Mouse (Mus musculus): ENCODE results near the gene Ralbp1. TPM values are rescaled to one million over a fixed set of nuclear protein-coding genes. Genes with fewer than 3 reads are reported as not detected.

Ralbp1 gene
- polyA plus RNA-seq, 1 experiment from 2014 or later = 95.3 TPM

DNA sequence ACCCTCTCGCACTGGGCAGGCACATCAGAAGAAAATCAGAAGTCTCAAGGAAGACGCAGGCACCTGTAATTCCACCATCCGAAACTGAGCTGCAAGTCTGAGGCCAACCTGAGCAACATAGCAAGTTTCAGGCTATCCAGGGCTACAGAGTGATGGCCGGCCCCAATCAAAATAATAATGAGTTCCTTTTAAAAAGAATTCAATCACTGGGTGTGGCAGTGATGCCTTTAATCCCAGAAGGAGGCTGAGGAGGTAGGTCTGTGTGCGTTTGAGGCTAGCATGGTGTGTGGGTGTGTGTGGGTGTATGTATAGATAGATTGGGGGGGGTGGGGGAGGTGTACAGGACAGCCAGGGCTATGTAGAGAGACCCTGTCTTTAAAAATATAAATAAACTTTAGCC is 17.6 kb downstream of the Ralbp1 start:
- H3K9ac ChIP-seq = no peak overlapping the region
- no peak for ATAC-seq (ENCODE audit: insufficient read depth, low FRiP score, low read depth)

DNA sequence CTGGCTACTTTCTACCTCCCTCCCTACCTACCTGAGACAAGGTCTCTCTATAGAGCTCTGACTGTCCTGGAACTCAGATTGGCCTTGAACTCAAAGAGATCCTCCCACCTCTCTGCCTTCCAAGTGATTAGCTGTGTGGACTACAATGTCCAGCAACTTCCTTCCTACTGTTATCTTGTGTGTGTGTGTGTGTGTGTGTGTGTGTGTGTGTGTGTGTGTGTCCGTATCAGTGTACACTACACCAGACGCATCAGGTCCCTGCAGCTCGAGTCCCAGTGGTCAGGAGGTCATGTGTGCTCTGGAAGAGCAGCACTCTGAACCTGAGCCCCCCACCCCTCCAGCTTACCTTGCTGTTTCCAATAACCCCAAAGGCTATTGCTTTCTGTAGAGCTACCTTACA is 19.4 kb downstream of the Ralbp1 start:
- Histone ChIP-seq H3K4me3 (replicated peaks) (no peak overlapping the region), H3K4me2 (no peak overlapping the region), H3K27ac (no peak overlapping the region), H3K27me3 (replicated peaks) (no peaks in the 10 kb centered on the region), H3K36me3 (peaks cover 12% of the 10 kb centered on the region; the same call in 1 of the 2 replicates), H3K4me1 (peaks cover 3% of the 10 kb centered on the region; the same call in 1 of the 2 replicates), H3K9ac (no peak overlapping the region), H3K9me3 (no peaks in the 10 kb centered on the region)
- ATAC-seq (ENCODE audit: insufficient read depth, low FRiP score, low read depth) = no peak
- 50% methylated on average over 3 of the region's 3 CpGs for WGBS

More for the DNA sequence above, 17.6 kb downstream of the Ralbp1 start:
- H3K36me3 ChIP-seq = peaks cover 12% of the 10 kb centered on the region; the same call in 1 of the 2 replicates
- peaks cover 13% of the 10 kb centered on the region; the same call in 1 of the 2 replicates for H3K4me1 ChIP-seq
- no peak overlapping the region for H3K4me3 ChIP-seq (replicated peaks)
- whole genome bisulfite sequencing = 85% methylated on average over 5 of the region's 5 CpGs
- H3K27me3 ChIP-seq (replicated peaks) = no peaks in the 10 kb centered on the region
- no peak overlapping the region for H3K27ac ChIP-seq
- H3K9me3 ChIP-seq = no peaks in the 10 kb centered on the region
- no peak overlapping the region for H3K4me2 ChIP-seq

DNA sequence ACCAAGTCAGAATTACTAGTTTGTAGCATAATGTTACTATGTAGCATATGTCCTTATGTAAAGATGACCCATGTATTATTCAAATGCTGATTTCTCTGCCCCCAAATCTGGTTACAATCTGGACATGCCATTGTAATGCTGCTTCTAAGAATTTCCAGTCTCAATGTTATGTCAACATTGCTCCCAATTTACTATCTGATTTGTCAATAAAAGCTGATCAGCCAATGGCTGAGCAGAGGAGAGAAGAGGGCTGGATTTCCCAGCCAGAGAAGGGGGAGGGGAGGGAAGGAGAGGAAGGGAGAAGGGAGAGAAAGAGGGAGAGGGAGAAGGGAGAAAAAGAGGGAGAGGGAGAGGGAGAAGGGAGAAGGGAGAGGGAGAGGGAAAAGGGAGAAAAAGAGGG is 20.3 kb downstream of the Ralbp1 start:
- no peaks in the 10 kb centered on the region for H3K27me3 ChIP-seq (replicated peaks)
- peaks cover 12% of the 10 kb centered on the region; the same call in 1 of the 2 replicates for H3K36me3 ChIP-seq

DNA sequence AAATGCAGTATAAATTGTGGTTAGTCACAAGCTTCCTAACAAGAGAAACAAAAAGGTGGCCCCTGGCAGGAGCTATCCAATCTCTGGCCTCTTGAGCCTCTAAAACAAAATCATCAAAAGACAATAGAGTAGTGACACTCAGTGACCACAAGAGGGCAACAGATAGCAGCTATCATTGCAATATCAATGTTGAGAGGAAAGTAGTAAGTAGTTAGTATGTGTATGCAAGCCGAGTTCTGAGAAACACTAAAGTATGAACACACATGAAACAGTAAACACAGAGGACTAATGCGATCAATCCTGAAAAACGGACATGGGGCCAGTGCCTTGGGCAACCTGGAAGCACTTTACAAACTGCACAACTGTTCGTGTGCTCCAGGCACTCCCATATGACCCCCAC is 20.9 kb downstream of the Ralbp1 start:
- Histone ChIP-seq H3K4me1 (peaks cover 3% of the 10 kb centered on the region; the same call in 1 of the 2 replicates), H3K9me3 (no peaks in the 10 kb centered on the region), H3K27ac (no peak overlapping the region), H3K4me3 (replicated peaks) (no peak overlapping the region), H3K9ac (no peak overlapping the region), H3K4me2 (no peak overlapping the region), H3K27me3 (replicated peaks) (no peaks in the 10 kb centered on the region), H3K36me3 (peaks cover 12% of the 10 kb centered on the region; the same call in 1 of the 2 replicates)
- WGBS = 29% methylated on average over 4 of the region's 4 CpGs
- no peak for ATAC-seq (ENCODE audit: insufficient read depth, low FRiP score, low read depth)

More for the DNA sequence above, 20.3 kb downstream of the Ralbp1 start:
- ATAC-seq (ENCODE audit: insufficient read depth, low FRiP score, low read depth) = no peak
- Histone ChIP-seq H3K27ac (no peak overlapping the region), H3K4me2 (no peak overlapping the region), H3K4me3 (replicated peaks) (no peak overlapping the region), H3K9me3 (no peaks in the 10 kb centered on the region), H3K9ac (no peak overlapping the region), H3K4me1 (peaks cover 3% of the 10 kb centered on the region; the same call in 1 of the 2 replicates)

DNA sequence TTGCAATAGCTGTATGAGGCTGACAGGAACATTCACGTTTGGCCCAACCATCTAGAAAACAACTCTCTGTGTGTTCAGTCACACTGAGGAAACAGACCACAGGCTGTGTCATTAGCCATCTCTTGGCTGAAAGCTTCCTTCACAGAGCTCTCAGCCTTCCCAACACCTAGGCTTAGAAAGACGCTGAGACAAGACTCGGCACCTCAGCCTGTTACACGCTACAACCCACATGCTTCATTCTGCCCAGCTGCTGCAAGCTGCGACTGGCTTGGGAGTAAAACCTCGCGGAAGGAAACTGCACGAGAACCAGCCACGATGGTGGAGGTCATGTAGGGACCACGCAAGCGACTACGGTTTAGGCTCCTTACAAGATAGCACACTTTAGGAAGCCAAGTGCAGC is 21.8 kb downstream of the Ralbp1 start:
- no peak overlapping the region for H3K4me2 ChIP-seq
- H3K27ac ChIP-seq = no peak overlapping the region
- ATAC-seq (ENCODE audit: insufficient read depth, low FRiP score, low read depth) = no peak
- H3K36me3 ChIP-seq = peaks cover 17% of the 10 kb centered on the region; the same call in 1 of the 2 replicates
- no peaks in the 10 kb centered on the region for H3K27me3 ChIP-seq (replicated peaks)
- H3K4me1 ChIP-seq = peaks cover 3% of the 10 kb centered on the region; the same call in 1 of the 2 replicates
- H3K9me3 ChIP-seq = no peaks in the 10 kb centered on the region
- no peak overlapping the region for H3K4me3 ChIP-seq (replicated peaks)
- no peak overlapping the region for H3K9ac ChIP-seq
- WGBS = 93% methylated on average over 12 of the region's 12 CpGs

DNA sequence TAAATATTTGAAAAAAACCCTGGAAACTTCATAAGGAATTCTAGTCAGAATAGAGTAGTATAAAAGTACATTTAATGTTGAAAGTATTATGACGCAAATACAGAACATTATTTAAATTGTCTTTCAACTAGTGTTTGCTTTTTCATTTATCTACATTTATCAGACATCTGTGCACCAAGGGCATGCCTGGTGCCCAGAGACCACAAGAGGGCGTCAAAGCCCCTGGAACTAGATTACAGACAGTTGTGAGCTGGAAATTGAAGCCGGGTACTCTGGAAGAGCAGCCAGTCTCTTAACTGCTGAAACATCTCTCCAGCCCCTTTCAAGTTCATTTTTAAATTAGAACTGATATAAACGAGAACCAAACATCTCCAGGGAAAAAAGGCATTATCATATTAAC is 23.0 kb downstream of the Ralbp1 start:
- no peak for ATAC-seq (ENCODE audit: insufficient read depth, low FRiP score, low read depth)
- H3K4me1 ChIP-seq = peaks cover 3% of the 10 kb centered on the region; the same call in 1 of the 2 replicates
- H3K4me3 ChIP-seq (replicated peaks) = no peak overlapping the region
- 51% methylated on average over 4 of the region's 4 CpGs for WGBS
- H3K27ac ChIP-seq = no peak overlapping the region
- H3K4me2 ChIP-seq = no peak overlapping the region
- H3K9me3 ChIP-seq = no peaks in the 10 kb centered on the region
- peaks cover 24% of the 10 kb centered on the region for H3K36me3 ChIP-seq
- H3K9ac ChIP-seq = no peak overlapping the region
- no peaks in the 10 kb centered on the region for H3K27me3 ChIP-seq (replicated peaks)

DNA sequence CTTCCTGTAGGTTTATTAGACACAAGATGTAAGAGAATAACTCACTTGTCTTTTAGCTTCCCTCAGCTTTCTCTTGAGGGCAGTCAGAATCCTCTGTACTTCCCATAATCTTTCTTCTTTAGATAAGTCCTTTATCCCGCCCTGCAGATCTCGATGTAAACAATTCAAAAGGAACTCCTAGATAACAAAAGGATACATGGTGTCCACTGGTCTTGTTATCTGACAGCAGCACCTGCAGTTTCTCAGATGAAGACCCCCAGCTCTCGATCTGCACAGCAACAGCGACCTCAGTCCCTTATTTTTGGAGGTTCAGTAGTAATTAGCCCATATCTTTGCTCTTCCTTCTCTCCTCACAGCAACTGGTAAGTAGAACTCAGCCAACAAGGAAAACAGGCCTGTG is 28.0 kb downstream of the Ralbp1 start:
- no peak overlapping the region for H3K27ac ChIP-seq
- no peak overlapping the region for H3K4me3 ChIP-seq (replicated peaks)
- H3K4me1 ChIP-seq = no peaks in the 10 kb centered on the region
- ATAC-seq (ENCODE audit: insufficient read depth, low FRiP score, low read depth) = no peak
- H3K9ac ChIP-seq = no peak overlapping the region
- H3K4me2 ChIP-seq = no peak overlapping the region
- H3K9me3 ChIP-seq = no peaks in the 10 kb centered on the region
- H3K36me3 ChIP-seq = peaks cover 38% of the 10 kb centered on the region; the same call in 1 of the 2 replicates
- WGBS = 36% methylated on average over 4 of the region's 4 CpGs
- H3K27me3 ChIP-seq (replicated peaks) = no peaks in the 10 kb centered on the region

DNA sequence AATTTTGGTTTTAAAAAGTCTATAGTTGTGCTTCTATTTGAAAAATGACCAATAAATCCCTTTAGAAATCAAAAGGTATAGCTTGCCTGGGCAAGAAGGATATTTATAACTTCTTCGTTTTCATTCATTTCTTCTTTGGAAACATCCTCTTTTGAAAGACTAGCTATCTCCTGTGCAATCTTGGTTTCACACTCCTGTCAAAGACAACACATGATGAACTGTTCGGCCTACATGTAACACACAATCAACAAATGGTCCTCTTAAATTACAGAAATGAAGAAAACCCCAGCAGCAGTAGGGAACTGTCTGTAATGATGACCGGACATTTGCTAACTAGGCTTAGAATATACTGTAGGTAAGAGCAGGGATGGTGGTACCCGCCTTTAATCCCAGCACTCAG is 31.6 kb downstream of the Ralbp1 start:
- H3K4me1 ChIP-seq = no peaks in the 10 kb centered on the region
- ATAC-seq (ENCODE audit: insufficient read depth, low FRiP score, low read depth) = no peak
- H3K4me2 ChIP-seq = no peak overlapping the region
- no peak overlapping the region for H3K27ac ChIP-seq
- peaks cover 43% of the 10 kb centered on the region for H3K36me3 ChIP-seq
- H3K4me3 ChIP-seq (replicated peaks) = no peak overlapping the region
- 92% methylated on average over 4 of the region's 4 CpGs for WGBS
- no peak overlapping the region for H3K9ac ChIP-seq
- no peaks in the 10 kb centered on the region for H3K27me3 ChIP-seq (replicated peaks)
- no peaks in the 10 kb centered on the region for H3K9me3 ChIP-seq

DNA sequence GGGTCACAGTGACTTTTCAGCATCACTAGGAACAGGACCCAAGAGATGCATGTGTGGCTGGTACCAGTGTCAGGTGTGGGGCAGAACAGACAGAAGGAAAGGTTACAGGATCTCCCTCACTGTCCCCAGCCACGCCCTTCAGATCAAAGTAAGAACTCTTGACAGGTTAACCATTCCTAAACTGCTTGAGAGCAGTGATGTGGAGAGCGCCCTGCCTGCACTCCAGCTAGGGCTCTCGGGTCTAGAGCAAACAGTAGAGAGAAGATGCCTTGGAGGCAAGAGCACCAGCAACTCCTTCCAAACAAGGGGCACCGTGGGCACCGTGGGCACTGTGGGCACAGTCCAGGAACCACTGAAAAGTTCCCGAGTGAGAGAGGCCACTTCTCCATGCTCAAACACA is 32.3 kb downstream of the Ralbp1 start:
- peaks cover 43% of the 10 kb centered on the region for H3K36me3 ChIP-seq
- no peaks in the 10 kb centered on the region for H3K4me1 ChIP-seq
- 86% methylated on average over 6 of the region's 6 CpGs for WGBS
- ATAC-seq (ENCODE audit: insufficient read depth, low FRiP score, low read depth) = no peak
- no peak overlapping the region for H3K4me2 ChIP-seq
- no peak overlapping the region for H3K9ac ChIP-seq
- H3K27ac ChIP-seq = no peak overlapping the region
- H3K4me3 ChIP-seq (replicated peaks) = no peak overlapping the region
- H3K9me3 ChIP-seq = no peaks in the 10 kb centered on the region
- no peaks in the 10 kb centered on the region for H3K27me3 ChIP-seq (replicated peaks)

DNA sequence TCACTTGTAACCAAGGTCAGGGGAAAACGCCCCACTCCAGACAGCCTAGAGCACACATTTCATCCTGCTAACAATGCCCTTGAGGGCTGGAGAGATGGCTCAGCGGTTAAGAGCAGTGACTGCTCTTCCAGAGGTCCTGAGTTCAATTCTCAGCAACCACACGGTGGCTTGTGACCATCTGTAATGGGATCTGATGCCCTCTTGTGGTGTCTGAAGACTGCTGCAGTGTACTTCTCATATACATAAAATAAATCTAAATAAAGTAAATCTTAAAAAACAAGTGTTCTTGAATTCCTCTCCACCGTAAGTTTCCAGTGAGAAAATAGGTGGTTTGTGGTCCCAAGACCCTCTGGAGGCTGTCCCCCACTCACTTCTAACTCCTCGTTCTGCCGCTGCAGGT is 33.8 kb downstream of the Ralbp1 start:
- ATAC-seq (ENCODE audit: insufficient read depth, low FRiP score, low read depth) = no peak
- Histone ChIP-seq H3K27me3 (replicated peaks) (no peaks in the 10 kb centered on the region), H3K4me2 (no peak overlapping the region), H3K9me3 (no peaks in the 10 kb centered on the region), H3K9ac (no peak overlapping the region), H3K4me3 (replicated peaks) (no peak overlapping the region), H3K27ac (no peak overlapping the region), H3K4me1 (no peaks in the 10 kb centered on the region), H3K36me3 (peaks cover 35% of the 10 kb centered on the region)
- 88% methylated on average over 6 of the region's 6 CpGs for WGBS

DNA sequence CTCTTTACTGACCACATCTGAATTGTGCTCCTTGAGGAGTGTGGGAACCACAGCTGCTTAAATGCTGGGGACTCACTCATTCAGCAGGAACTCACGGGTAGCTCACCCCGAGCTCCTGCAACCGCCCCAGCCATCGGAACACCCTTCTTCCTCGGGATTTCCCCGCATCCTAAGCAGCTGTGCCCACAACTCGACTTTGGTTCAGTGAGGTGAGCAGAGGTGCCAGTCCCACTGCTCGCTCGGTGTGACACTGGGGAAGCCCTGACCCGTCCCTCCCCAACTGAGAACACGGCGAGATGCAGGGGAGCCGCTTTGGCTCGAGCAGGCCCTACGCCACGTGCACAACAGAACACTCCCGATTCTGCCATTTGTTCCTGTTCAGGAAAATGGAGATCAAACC is 35.1 kb downstream of the Ralbp1 start:
- Histone ChIP-seq H3K36me3 (peaks cover 26% of the 10 kb centered on the region), H3K27ac (no peak overlapping the region), H3K9me3 (no peaks in the 10 kb centered on the region), H3K4me2 (no peak overlapping the region), H3K4me1 (no peaks in the 10 kb centered on the region), H3K27me3 (replicated peaks) (no peaks in the 10 kb centered on the region), H3K9ac (no peak overlapping the region), H3K4me3 (replicated peaks) (no peak overlapping the region)
- 93% methylated on average over 17 of the region's 17 CpGs for WGBS
- no peak for ATAC-seq (ENCODE audit: insufficient read depth, low FRiP score, low read depth)

DNA sequence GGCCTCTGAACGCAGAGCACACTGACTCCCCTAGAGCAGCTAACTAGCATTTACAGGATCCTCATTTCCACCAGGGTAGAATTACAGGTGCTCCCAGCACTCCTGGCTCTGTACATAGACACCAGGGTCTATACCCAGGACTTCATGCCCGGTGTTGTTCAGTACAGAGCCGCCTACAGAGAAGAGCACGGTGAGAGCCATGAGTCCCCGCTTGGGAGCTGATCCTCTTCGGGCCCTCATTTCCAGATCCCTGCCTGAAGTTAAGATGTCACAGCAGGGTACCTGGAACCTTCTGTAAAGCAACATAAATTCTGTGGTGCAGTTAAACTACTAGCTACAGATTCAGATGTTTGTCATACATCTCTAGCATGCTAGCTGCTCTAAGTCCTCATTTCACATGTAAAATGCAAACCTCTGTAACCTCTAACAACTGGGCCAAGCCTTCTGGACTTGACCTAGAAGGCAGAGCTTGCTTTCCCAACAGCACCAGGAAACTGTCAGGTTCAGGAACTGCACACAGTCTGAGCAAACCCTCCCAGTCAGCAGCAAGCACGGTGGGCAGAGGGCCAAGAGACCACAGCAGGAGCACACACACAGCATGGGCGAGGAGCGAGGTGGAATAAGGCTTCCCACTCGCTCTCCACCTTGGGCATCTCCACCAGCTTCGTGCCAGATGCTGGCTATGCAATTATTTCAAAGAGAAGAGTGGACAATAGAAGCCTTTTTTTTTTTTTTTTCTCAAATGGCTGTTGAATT is 37.7 kb downstream of the Ralbp1 start:
- H3K9me3 ChIP-seq = no peaks in the 10 kb centered on the region
- H3K4me1 ChIP-seq = no peaks in the 10 kb centered on the region
- WGBS = 80% methylated on average over 11 of the region's 11 CpGs
- peaks cover 27% of the 10 kb centered on the region for H3K36me3 ChIP-seq
- H3K27me3 ChIP-seq (replicated peaks) = no peaks in the 10 kb centered on the region
- no peak overlapping the region for H3K27ac ChIP-seq
- H3K9ac ChIP-seq = no peak overlapping the region
- H3K4me3 ChIP-seq (replicated peaks) = no peak overlapping the region
- ATAC-seq (ENCODE audit: insufficient read depth, low FRiP score, low read depth) = no peak
- no peak overlapping the region for H3K4me2 ChIP-seq

Data from stomach, embryonic 15.5 days (tissue).